Mouse (Mus musculus) cerebellum, adult 2 months (tissue): ENCODE measurements around the gene Ranbp17.

ENCODE experiments used
- CTCF ChIP-seq: fragments of 200-500 bp; IDR thresholded peaks from 2 replicates; pipeline ENCODE4 v1.5.1; 2011; ENCODE audit warnings: low read depth, mild to moderate bottlenecking, control low read depth, low read length, moderate library complexity, borderline replicate concordance; ENCODE audit not compliant: insufficient read depth
- POLR2A ChIP-seq: fragments of 200-500 bp; IDR thresholded peaks from 2 replicates; pipeline ENCODE4 v1.6.1; 2011; ENCODE audit warnings: low read length, control low read depth, borderline replicate concordance; ENCODE audit not compliant: insufficient read depth

DNA sequence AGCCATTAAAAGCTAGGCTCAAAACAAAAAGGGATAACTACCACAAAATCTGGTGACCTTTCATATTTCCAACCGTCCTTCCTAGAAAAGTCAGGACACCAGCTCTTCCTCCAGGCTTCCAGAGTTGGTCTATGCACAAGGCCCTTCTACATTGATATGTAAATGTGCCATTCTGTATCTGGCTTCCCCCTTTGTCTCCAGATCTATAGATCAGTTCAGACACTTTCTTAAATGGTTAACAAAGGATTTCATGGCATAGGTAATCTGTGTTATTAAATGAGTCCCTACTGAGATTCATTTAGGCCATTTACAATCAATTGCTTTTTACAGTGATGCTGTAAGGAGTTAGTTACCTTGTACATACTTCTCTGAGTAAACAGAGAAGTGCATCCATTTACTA, 333.7 kb downstream of the Ranbp17 start:
- no peak for TF ChIP-seq CTCF
- TF ChIP-seq POLR2A = no peak
